Mouse (Mus musculus): ENCODE measurements at regions not wholly inside any gene's neighbourhood (a gene's known extent, or its start where the extent isn't known, plus 50 kb on each side); places are given as distances from the start of the nearest gene placed in this dataset.

DNA sequence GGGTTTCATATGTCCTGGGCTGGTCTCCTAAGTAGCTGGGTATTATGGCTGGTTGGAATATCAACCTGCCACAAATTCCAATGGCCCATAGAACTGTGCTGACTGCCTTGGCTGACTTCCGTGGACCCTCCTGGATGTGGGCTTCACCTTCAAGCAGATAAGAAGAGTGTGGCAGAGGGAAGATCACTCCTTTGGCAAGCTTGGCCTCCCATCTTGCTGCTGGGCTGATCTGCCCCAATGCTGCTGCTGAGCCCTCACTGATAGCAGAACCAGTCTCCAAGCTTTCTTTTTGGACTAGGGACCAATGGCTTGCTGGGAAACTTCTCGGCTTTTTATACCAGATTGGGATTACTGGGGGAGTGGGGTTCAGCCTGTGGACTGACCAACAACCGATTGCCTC lies 65.6 kb upstream of the Hdhd5 start:
- no peak overlapping the region for H3K4me3 ChIP-seq (replicated peaks)
- H3K36me3 ChIP-seq (ENCODE audit: control insufficient read depth) = peaks cover 4% of the 10 kb centered on the region
- peaks cover 65% of the 10 kb centered on the region for H3K4me1 ChIP-seq (ENCODE audit: control insufficient read depth)
- no peak for TF ChIP-seq TAL1 (IDR thresholded peaks at IDR 0.05; ENCODE audit: low read length)
- TF ChIP-seq GATA1 (IDR thresholded peaks at IDR 0.05; ENCODE audit: low read length) = no peak
- H3K27me3 ChIP-seq (ENCODE audit: control insufficient read depth) = no peaks in the 10 kb centered on the region
- peaks cover 5% of the 10 kb centered on the region for H3K9me3 ChIP-seq (ENCODE audit: control insufficient read depth, low read length)

DNA sequence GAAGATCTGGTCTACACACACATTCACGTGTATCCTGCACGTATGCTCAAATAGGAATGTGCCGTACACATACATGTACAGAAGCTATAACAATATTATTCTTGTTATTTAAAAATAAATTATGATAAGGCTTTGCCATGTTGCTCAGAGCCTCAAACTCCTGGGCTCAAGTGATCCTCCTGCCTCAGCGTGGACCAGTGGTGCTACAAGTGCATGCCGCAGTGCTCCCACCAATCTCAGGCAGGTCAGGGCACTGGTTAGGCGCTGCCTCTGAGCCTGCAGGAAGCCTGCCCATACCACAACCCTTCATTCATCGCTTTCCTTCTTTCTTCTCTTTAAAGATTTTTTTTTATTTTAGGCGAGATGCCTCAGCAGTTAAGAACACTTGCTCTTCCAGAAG lies 63.3 kb upstream of the Hdhd5 start:
- no peaks in the 10 kb centered on the region for H3K9me3 ChIP-seq (ENCODE audit: control insufficient read depth, low read length)
- H3K4me1 ChIP-seq (ENCODE audit: control insufficient read depth) = peaks cover 65% of the 10 kb centered on the region
- no peaks in the 10 kb centered on the region for H3K27me3 ChIP-seq (ENCODE audit: control insufficient read depth)
- H3K4me3 ChIP-seq (replicated peaks) = no peak overlapping the region
- H3K36me3 ChIP-seq (ENCODE audit: control insufficient read depth) = no peaks in the 10 kb centered on the region; the same call in 1 of the 2 replicates
- TF ChIP-seq GATA1 (IDR thresholded peaks at IDR 0.05; ENCODE audit: low read length) (no peak), TAL1 (IDR thresholded peaks at IDR 0.05; ENCODE audit: low read length) (no peak)

DNA sequence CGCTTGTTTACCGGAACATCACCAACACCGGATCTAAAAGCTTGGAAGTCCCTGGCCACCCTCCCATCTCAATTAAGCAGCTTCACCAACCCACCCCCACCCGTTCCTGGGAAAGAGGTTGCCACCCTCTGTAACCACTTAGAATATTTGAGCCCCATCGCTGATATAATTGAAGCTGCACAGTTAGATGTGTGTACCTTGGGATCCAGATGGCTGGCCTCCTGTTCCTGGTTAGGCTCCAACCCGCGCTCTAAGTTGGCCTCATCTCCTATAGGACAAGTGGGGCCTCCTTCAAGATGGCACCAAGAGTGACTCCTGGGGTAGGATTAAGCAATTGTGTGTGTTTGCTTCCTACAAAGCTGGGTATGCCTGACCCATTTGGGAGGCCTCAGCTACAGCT lies 61.6 kb upstream of the Hdhd5 start:
- Histone ChIP-seq H3K4me3 (replicated peaks) (no peak overlapping the region), H3K36me3 (ENCODE audit: control insufficient read depth) (no peaks in the 10 kb centered on the region; the same call in 1 of the 2 replicates), H3K9me3 (ENCODE audit: control insufficient read depth, low read length) (no peaks in the 10 kb centered on the region), H3K4me1 (ENCODE audit: control insufficient read depth) (peaks cover 66% of the 10 kb centered on the region), H3K27me3 (ENCODE audit: control insufficient read depth) (no peaks in the 10 kb centered on the region)
- TF ChIP-seq TAL1 (IDR thresholded peaks at IDR 0.05; ENCODE audit: low read length) = no peak
- no peak for TF ChIP-seq GATA1 (IDR thresholded peaks at IDR 0.05; ENCODE audit: low read length)

DNA sequence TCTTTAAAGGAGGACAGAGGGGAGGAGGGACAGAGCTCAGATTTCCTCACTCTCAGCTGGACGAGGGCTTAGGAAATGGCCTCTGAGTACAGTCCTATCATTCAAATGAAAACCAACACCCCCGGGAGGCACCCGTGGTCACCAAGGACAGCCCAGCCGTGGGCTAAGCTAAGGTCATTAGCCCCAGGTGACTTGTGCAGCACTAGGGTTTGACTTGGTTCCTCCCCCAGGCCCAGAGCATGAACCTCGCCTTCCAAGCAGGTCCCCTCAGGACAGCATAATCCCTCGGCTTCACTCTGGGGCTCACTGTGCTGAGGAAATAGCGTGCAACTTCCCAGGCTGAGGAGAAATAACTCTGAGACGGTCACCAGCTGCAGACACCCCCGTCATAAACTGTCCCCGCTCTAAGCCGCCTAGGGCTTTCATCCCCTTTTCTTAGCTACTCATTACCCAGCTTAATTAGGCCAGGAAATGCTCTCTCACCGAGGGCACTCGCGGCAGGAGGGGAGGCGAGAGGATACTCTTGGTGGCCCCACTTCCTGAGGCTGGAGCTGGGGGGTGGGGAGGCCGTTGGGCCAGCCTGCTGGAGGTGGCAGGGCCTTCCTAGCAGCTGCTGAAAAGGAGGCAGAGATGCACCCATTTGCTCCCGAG lies 61.0 kb upstream of the Hdhd5 start:
- Histone ChIP-seq H3K4me3 (replicated peaks) (no peak overlapping the region), H3K9me3 (ENCODE audit: control insufficient read depth, low read length) (no peaks in the 10 kb centered on the region), H3K36me3 (ENCODE audit: control insufficient read depth) (no peaks in the 10 kb centered on the region; the same call in 1 of the 2 replicates), H3K27me3 (ENCODE audit: control insufficient read depth) (no peaks in the 10 kb centered on the region), H3K4me1 (ENCODE audit: control insufficient read depth) (peaks cover 64% of the 10 kb centered on the region)
- no peak for TF ChIP-seq TAL1 (IDR thresholded peaks at IDR 0.05; ENCODE audit: low read length)
- TF ChIP-seq GATA1 (IDR thresholded peaks at IDR 0.05; ENCODE audit: low read length) = no peak

DNA sequence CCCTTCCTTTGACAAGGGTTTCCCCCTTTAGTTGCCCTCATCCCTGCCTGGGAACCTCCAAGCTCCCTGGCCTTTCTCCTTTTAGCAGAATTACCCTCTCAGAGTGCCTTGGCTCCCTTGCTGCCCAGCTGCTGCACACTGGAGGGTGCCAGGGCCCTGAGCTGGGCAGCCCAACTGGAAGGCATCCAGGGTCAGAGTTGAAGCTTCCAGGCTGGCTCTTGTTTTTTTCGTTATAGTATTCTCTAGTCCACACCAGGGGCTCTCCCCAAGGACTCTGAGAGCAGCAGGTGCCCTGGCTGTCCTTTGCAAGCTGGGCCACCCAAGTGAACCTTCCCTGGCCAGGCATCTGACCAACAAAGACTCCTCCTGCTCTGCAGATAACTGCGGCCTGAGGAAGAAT lies 59.1 kb upstream of the Hdhd5 start:
- H3K4me1 ChIP-seq (ENCODE audit: control insufficient read depth) = peaks cover 70% of the 10 kb centered on the region

DNA sequence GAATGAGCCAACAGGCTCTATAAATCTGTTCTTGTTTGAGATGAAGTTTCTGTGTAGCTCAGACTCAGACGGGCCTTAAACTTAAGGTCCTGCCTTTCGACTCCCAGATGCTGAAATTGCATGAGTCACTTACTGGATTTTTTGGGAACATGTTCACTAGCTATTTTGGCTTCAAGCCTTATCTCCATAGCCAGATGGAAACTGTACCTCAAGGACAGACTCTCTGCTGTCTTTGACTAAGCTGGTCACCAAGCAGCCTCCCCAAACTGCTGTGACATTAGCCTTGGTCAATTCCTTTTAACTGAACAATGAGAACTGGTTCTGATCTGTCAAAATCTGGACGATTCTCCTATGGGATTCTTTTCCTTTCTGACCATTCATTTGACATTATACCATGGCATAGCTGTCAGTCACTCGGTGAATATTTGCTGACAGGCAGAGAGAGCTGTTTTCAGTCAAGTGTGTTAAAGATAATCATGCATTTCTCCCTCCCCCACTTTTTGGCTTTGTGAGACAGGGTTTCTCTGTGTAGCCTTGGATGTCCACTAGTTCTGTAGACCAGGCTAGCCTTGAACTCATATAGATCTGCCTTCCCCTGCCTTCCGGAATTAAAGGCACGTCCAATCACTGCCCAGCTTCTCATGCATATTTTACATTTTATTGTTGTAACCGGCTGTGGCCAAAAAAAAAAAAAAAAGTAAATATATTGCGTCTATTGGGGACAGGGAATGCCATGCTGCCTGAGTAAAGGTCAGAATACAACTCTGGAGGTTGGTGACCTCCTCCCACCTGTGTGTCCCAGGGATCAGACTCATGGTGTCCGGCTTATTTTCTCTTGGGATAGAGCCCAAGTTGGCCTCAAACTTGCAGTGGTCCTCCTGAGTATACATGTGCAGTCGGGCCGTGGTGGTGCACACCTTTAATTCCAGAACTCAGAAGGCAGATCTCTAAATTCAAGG lies 57.9 kb upstream of the Hdhd5 start:
- H3K4me1 ChIP-seq (ENCODE audit: control insufficient read depth) = peaks cover 77% of the 10 kb centered on the region
- H3K36me3 ChIP-seq (ENCODE audit: control insufficient read depth) = no peaks in the 10 kb centered on the region; the same call in 1 of the 2 replicates
- peak; percentile 81 for TF ChIP-seq TAL1 (IDR thresholded peaks at IDR 0.05; ENCODE audit: low read length)
- TF ChIP-seq GATA1 (IDR thresholded peaks at IDR 0.05; ENCODE audit: low read length) = peak; percentile 83
- H3K27me3 ChIP-seq (ENCODE audit: control insufficient read depth) = no peaks in the 10 kb centered on the region
- H3K4me3 ChIP-seq (replicated peaks) = peak overlapping the region; percentile 11
- H3K9me3 ChIP-seq (ENCODE audit: control insufficient read depth, low read length) = no peaks in the 10 kb centered on the region

More for the DNA sequence above, 59.1 kb upstream of the Hdhd5 start:
- Histone ChIP-seq H3K4me3 (replicated peaks) (no peak overlapping the region), H3K9me3 (ENCODE audit: control insufficient read depth, low read length) (no peaks in the 10 kb centered on the region), H3K36me3 (ENCODE audit: control insufficient read depth) (no peaks in the 10 kb centered on the region; the same call in 1 of the 2 replicates), H3K27me3 (ENCODE audit: control insufficient read depth) (no peaks in the 10 kb centered on the region)
- TF ChIP-seq TAL1 (IDR thresholded peaks at IDR 0.05; ENCODE audit: low read length) (no peak), GATA1 (IDR thresholded peaks at IDR 0.05; ENCODE audit: low read length) (no peak)

DNA sequence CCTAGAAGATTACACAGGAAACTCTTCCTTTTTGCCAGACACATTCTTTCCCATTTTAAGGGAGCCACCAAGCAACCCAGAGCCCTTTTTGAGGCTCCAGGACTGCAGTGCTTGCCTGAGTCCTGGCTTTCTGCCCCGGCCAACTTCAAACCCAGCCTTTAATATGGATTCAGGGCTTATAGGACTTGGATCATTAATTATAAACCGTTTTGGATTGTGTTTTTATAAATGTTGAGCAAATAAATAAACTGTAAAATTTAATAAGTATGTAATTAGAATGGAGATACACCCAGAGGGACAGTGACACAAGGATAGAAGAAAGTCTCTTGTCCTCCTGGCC lies 54.8 kb upstream of the Hdhd5 start:
- Histone ChIP-seq H3K4me3 (replicated peaks) (no peak overlapping the region), H3K4me1 (ENCODE audit: control insufficient read depth) (peaks cover 73% of the 10 kb centered on the region), H3K9me3 (ENCODE audit: control insufficient read depth, low read length) (no peaks in the 10 kb centered on the region), H3K36me3 (ENCODE audit: control insufficient read depth) (no peaks in the 10 kb centered on the region; the same call in 1 of the 2 replicates), H3K27me3 (ENCODE audit: control insufficient read depth) (no peaks in the 10 kb centered on the region)
- TF ChIP-seq GATA1 (IDR thresholded peaks at IDR 0.05; ENCODE audit: low read length) = no peak
- no peak for TF ChIP-seq TAL1 (IDR thresholded peaks at IDR 0.05; ENCODE audit: low read length)

DNA sequence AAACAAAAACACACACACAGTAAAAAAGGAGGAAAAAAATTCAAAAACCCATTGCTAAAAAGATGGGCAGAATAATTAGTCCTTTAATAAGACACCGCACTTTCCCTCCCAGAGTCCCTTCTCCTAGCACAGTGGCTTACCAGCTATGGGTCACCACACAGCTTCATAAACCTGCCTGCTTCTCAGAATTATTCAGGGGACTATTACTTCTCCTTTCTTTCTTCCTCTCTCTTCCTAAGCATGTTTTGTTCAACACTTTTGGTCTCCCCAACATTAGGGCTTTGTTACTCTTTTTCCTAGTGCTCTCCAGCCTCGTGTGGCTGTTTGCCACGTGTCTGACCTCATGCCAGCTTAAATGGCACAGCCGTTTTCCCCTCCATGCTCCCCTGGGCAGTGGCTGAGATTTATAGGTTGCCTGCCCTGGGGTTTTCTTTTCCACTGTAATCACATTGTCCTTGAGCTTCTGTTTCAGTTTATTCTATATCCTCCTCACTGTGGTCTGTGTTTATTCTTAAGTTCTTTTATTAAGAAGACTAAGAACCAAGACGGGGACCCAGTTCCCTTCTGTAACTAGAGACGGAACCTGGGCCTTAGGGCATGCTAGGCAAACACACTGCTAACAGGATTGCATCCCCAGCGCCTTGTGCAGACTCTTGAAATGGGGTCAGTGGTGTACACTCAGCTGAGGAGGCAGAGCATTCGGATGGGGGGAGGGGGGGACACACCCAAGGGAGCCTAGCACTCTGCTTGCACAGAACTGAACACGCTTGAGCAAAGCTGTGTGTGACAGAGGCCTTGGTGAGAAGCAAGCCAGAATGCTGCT lies 54.2 kb upstream of the Hdhd5 start:
- no peaks in the 10 kb centered on the region for H3K27me3 ChIP-seq (ENCODE audit: control insufficient read depth)

More for the DNA sequence above, 54.2 kb upstream of the Hdhd5 start:
- Histone ChIP-seq H3K4me3 (replicated peaks) (no peak overlapping the region), H3K36me3 (ENCODE audit: control insufficient read depth) (no peaks in the 10 kb centered on the region; the same call in 1 of the 2 replicates), H3K4me1 (ENCODE audit: control insufficient read depth) (peaks cover 74% of the 10 kb centered on the region), H3K9me3 (ENCODE audit: control insufficient read depth, low read length) (no peaks in the 10 kb centered on the region)
- TF ChIP-seq GATA1 (IDR thresholded peaks at IDR 0.05; ENCODE audit: low read length) = no peak
- no peak for TF ChIP-seq TAL1 (IDR thresholded peaks at IDR 0.05; ENCODE audit: low read length)

Data from erythroblast, embryonic 14.5 days (primary cell).